Mouse (Mus musculus): ENCODE results near the gene Podn.
"Not testable (repeated sequence)": the region's sequence is repeated elsewhere in the genome, so short reads cannot be mapped to it uniquely, and the experiment has no call there.

The Podn gene

DNA sequence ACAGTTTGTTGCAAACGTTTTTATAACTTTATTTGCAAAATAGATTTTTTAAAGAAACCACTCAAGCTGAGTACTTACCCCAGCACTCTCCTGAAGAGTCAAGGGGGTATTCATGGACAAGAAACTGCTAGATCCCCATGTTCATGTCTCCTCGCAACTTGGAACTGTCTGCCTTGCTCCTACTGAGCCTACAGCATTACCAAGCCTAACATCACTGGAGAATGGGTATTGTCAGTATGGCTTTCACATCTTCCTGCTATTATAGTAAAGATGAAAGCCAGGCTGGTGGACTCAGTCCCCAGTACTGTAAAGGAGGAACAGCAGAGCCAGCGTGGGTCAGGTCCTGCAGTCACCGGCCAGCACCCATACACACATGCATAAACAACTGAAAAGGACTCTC, at the start of gene Podn:
Podn (minus strand) TSS at position 101 of the 400 bp plus-strand sequence.
- DNase-seq (ENCODE audit: low spot score), result no peak

DNA sequence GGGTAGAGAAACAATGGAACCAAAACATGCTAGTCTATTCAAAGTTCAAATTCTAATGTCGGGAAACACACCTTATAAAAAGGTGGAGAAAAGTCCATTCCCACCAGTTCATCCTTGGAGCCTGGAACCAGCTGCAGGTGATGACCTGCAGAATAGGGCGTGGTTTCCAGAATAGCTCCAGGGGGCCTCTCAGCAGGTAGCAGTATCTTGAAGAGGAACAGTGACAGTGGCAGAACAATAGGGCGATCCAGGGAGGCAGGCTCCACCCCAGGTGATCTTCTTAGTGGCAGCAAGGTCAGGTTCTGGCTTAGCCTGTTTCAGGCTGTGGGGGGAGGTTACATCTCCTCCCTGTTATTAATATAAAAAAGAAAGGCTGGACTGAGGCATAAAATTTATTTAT, 49.3 kb upstream of the Podn start:
- DNase-seq (ENCODE audit: low spot score), result not testable (repeated sequence)

DNA sequence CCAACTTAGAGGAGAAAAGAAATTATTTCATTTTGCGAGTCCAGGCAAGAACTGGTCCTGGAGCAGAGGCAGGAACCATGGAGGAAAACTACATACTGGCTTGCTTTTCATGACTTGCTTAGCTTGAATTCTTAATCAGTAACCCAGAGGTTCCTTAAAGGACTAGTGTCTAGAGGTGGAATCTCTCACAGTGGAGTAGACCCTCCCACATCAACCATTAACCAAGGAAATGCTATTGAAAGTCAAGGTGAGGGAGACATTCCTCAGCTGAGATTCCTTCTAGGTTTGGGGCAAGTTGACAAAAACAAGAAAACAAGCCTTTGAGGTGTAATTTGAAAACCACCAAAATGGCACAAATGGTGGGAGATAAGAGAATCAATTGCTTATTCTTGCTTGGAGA, 48.6 kb upstream of the Podn start, which contains the start of gene Scp2:
Scp2 (minus strand) TSS at position 119 of the 400 bp plus-strand sequence.
- no peak for DNase-seq (ENCODE audit: low spot score)

DNA sequence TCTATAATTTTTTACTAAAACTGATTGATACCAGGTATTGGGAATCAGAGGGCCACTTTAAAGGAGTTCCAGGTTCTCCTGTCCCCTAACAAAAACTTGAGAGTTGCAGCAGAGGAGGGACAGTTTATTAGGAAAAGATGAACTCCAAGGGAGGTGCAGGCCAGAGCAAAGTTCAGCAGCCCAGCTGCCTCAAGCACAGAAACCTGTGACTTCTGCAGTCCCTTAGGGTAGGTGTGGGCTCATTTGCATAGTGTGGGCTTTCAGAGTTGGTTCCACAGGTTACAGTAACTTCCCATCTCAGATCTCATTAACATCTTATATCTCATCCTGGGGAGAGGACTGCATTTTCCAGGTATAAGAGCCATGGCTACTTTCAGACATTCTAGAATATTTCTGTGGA, 47.5 kb upstream of the Podn start:
- no peak for DNase-seq (ENCODE audit: low spot score)

DNA sequence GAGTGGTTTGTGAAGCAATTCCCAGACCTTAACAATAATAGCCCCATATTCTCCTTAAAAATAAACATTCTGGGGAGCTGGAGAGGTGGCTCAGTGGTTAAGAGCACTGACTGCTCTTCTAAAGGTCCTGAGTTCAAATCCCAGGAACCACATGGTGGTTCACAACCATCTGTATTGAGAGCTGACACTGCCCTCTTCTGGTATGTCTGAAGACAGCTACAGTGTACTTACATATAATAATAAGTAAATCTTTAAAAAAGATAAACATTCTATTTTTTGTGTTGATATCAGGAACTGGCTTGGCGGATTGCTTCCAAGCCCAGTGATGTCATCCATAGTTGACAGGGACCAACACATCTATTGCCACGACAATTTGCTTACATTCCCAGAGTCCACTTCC, 46.9 kb upstream of the Podn start:
- not testable (repeated sequence) for DNase-seq (ENCODE audit: low spot score)

DNA sequence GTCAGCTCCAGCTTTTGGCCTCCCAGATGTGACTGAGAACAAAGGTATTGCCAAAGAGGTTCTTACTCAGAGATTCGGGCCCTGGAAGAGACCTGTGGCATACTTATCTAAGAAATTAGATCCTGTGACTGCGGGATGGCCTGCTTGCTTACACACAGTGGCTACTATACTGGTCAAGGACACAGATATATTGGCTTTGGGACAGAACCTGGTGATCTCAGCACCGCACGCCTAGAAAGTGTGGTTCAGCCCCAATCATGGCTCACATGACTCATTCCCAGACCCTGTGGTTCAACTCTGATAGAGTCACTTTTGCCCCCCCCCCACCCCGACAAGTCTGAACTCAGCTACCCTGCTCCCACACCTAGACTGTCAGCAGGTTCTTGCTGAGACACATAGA, 40.7 kb upstream of the Podn start:
- DNase-seq (ENCODE audit: low spot score), result no peak

DNA sequence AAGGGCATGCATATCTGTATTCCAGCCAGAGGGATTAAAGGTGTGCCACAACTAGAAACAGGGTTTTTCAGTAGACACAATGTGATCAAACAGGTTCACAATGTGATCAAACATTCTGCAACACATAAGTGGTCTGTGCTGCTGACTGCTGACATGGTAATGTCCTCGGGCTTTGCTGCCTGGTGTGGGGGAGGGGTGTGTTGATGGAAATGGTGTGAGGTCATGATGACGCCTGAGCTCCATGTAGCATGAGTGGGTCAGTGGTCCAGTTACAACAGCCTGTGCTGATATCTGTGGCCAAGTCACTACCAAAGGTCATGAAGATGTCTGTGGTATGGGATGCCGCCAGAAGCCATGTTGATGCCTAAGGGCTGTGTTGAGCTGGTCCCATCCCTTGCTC, 34.2 kb upstream of the Podn start:
- DNase-seq (ENCODE audit: low spot score), result no peak

DNA sequence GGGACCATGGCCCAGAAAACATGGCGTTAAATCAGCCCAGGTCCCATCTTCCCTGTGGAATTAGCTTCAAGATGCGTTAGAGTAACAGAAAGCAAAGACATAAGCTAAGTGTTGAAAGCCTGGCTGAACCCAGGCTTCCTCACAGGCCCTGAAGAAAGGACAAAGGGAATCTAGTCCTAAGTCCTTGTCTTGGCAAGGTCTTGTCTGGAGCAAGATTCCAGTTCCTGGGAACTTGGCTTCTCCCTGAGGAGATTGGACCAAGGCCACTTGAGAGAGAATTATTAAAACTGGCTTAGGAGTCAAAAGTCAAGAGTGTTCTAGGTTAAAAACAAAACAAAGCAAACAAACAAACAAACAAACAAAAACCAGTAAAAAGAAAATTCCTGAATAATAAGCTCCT, 32.1 kb upstream of the Podn start:
- DNase-seq (ENCODE audit: low spot score), result peak; percentile 89

DNA sequence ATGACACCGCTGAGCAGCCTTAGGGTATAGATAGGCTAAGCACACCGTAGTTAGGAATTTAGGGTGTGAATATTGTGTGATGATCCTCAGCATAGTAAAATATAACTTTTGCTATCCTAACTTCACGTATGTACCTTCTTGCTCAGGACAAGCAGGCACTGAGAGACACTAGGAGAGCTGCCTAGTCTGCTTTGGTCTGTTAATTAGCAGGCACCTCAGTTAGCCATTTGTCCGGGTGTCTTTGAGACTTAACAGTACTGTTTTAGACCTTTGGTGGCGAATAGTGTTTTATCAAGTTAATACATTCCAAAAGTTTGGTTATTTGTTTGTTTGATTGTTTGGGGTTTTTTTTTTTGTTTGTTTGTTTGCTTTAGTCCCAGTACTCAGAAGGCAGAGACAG, 31.3 kb upstream of the Podn start:
- no peak for DNase-seq (ENCODE audit: low spot score)

DNA sequence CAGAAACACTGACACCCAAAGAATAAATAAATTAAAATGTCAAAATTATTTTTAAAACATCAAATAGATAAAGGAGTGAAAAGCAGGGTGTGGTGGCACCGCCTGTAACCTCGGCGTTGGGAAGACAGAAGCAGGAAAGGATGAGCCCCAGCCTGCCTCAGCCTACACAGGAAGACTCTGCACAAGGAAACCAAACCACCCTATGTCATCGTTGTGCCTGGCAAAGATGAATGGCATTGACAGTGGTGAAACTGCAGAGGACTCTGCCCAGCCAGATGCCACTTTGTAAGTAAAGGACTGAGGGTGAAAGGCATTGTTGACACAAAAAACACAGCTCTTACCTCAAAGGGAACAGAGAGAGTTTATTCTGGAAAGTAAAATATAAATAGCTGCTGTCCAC, 30.0 kb upstream of the Podn start:
- peak; percentile 55 for DNase-seq (ENCODE audit: low spot score)

DNA sequence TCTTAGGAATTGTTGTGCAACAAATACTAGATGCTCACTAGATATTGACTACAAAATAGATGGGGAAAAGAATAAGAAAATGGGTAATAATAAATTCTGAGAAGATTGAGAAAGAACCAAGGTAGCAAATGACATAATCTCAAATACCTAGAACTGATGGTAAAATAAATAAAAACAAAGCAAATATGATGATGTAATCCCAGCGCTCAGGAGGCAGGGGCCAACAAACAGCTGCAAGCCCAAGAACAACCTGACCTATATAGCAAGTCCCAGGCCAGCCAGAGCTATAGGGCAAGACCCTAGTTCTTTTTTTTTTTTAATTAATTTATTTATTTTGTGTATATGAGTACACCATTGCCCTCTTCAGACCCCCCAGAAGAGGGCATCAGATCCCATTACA, 27.9 kb upstream of the Podn start:
- no peak for DNase-seq (ENCODE audit: low spot score)

DNA sequence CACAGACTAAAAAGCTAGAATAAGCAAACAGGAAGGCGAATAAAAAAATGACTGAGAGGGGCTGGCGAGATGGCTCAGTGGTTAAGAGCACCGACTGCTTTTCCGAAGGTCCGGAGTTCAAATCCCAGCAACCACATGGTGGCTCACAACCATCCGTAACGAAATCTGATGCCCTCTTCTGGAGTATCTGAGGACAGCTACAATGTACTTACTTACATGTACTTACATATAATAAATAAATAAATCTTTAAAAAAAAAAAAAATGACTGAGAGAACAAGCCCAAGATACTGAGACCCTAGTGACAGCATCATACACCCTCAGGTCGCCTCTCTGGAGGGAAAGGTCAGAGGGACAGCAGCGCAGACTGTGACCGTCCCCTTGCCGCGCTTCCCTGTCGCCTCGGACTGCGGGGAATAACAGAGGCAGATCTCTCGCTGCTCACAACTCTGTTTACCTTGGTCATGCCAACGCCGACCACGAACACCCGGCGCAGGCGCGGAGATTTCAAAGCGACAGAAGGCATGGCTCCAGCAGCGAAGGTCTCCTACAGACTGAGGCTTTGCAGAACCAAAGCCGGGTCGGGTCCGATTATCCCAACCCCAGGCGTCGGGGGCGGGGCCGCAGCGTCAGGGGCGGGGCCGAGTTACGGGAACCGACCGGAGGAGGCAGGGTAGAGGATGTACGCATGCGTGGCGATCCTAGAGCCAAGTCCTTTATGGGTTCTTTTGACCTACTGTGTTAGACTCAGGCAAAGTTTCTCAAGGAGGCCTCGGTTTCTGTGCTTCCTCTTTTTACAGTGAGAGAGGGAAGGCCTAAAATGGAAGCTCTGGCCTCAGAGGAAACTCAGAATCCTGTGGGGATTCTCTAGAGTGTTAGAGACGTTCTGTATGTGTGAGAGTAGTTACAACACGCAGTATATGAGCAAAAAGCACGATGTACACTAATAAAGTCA, 22.0 kb upstream of the Podn start:
- peak; percentile 97 for DNase-seq (ENCODE audit: low spot score)

DNA sequence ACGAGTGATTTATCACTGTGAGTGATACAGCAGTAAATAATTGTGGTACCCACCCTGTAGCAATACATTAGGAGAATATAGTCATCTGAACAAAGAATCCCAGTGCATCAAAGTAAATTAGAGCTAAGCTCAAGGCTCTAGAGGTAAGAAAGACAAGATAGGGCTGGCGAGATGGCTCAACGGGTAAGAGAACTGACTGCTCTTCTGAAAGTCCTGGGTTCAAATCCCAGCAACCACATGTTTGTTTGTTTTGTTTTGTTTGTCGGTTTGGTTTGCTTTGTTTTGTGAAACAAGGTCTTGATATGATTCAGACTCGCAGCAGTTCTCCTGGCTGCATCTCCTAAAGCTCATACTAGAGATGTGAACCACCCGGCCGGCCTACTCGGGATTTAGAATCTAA, 21.2 kb upstream of the Podn start:
- DNase-seq (ENCODE audit: low spot score), result no peak

DNA sequence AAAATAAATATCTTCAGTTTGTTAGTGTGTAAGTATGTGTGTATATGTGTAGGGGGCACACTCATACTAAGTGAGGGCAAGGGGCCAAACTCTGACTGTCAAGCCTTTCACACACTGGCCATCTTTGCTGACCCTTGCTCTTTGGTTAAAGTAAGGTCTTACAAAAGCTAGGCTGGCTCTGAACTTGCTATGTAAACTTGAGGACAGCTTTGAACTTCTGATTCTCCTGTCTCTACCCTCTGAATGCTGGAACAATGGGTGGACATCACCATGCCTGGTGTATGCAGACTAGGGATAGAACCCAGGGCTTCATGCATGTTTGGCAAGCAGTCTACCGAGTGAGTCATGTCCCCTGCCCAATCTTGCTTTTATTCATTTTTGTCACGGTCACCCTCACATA, 20.2 kb upstream of the Podn start:
- DNase-seq (ENCODE audit: low spot score), result peak; percentile 41

DNA sequence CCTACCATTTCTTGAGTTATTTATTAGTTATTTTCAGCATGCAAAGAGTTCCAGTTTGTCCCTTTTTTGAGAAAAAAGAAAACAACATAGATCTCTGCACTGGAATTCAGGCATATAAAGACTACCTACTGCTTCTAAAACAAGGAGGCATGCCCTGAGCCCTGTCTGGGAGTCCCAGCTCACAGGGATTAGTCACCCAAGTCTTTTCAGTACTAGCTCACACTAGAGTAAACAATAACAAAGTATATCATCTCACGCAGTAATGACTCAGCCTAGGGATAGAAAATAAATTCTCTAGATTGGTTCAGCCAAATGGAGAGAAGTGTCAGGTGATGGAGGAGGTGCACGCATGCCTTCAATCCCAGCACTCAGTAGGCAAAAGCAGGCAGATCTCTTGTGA, 14.5 kb upstream of the Podn start:
- DNase-seq (ENCODE audit: low spot score), result no peak

DNA sequence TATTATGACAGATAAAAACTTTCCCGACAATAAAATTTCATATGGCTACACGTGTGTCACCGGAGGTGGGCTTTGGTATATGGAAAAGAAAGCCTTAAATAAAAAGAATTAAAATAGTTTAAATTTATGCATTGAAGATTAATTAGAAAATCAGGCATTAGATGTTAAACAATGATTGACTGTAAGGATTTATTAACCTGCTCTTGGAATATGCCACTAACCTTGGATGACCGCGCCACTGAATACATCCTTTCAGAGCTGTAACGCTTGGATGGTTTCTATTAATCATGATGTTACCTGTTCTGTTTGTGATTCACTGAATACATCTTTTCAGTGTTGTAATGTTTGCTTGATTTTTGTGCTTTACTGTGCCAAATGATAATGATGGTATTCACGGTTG, 13.5 kb upstream of the Podn start:
- no peak for DNase-seq (ENCODE audit: low spot score)

DNA sequence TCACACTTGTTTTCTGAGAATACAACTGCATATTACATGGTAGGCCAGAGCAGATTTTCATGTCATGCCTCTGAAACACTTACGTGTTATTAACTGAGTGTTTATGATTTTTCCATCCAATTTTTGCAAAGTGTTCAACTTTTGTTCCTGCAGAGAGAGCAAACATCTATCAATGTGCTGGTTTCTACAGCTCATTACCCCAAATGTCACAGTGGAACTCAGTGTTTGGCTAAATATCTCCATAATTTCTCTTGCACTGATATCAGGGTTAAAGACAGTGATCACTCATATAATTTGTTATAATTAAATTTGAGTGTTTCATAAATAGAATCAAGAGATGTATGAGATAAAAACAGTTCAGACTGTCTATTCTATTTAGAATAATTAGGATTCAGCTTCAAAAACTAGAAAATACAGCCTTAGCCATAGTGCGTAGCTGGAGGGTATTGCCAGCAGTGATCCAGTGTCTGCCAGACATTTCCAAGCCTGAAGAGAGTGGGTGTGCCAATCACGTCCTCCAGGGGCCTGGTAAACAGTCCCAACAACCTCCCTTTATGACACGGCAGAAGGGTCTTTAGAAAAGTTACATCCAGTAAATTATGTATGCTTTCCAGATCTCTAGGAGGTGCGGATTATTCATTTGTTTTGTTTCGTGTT, 3.4 kb downstream of the Podn start:
- DNase-seq (ENCODE audit: low spot score), result no peak

DNA sequence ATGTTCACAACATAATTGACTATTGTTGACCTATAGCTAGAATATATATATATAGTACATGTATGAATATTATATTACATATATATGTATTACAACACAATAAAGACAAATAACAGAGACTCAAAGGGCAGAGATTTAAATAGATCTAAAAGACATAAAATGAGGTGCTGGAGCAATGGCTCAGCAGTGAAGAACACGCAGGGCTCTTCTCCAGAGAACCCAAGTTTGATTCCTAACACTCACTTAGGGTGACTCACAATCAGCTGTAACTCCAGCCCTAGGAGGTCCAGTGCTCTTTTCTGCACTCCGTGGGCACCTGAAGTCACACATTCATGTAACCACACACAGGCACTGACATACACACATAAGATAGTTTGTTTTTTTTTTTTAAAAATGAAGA, 12.3 kb downstream of the Podn start:
- DNase-seq (ENCODE audit: low spot score), result no peak

DNA sequence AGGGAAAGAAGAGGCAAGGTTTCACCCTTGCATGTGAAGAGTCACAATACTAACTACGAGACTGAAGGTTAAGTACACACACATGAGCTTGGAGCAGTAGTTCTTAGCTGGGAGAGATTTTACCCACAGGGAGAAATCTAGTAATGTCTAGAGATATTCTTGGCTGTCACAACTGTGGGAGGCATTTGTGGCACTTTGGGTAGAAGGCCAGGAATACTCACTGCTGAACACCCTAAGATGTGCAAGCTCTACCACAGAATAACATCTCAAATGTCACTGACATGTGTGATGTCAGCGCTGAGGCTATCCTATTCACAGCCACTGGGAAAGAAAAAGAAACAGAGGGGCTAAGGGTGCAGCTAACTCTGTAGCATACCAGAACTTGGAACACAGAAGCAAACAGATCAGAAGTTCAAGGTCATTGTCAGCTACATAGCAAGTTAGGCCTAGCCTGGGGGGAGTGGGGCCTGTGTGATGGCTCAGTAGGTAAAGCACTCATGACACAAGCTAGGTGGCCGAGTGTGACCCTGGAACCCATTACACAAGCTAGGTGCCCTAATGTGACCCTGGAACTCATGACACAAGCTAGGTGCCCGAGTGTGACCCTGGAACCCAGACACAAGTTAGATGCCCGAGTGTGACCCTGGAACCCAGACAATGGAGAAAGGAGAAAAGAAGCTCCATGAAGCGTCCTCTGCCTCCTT, 13.1 kb downstream of the Podn start:
- DNase-seq (ENCODE audit: low spot score), result no peak

DNA sequence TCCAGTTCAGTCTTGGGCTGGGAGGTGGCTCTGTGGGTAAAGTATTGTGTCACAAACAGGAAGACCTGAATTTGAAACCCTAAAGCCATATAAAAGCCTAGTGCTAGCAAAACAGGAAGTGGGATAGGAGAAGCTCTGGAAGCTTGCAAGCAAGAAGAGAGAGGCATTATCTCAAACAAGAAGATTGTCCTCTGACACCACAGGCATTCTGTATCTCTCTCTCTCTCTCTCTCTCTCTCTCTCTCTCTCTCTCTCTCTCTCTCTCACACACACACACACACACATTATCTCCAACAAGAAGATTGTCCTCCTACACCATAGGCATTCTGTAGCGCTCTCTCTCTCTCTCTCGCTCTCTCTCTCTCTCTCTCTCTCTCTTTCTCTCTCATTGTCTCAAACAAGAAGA, 13.8 kb downstream of the Podn start:
- DNase-seq (ENCODE audit: low spot score), result no peak

DNA sequence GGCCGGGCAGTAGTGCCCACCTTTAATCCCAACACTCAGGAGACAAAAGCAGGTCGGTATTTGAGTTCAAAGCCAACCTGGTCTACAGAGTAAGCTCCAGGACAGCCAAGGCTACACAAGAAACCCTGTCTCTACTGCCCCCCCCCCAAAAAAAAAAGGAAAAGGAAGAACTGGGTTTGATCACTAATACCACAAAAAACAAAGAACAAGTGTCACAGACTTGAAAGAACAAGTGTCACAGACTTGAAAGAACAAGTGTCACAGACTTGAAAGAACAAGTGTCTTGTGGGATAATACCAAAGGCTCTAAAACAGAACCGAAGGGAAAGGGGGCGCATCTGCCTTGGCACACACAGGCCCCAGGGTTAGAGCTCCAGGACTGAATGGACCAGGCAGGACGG, 15.4 kb downstream of the Podn start:
- no peak for DNase-seq (ENCODE audit: low spot score)

DNA sequence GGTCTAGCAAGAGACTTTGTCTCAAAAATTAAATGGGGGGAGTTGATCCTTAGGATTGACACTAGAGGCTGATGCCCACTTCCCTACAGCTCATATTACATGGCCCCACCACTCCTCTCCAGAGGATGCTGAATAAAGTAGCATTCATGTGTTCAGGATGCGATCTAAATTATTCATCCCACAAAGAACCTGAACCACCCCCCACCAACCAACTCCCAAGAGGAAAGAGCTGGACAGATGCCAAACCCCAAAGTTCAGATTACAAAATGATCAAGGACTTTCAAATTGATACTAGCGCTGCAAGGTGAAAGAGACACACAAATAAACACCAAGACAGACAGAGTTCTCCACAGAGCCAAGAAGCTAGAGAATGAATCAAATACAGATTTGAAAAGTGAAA, 16.5 kb downstream of the Podn start:
- no peak for DNase-seq (ENCODE audit: low spot score)

DNA sequence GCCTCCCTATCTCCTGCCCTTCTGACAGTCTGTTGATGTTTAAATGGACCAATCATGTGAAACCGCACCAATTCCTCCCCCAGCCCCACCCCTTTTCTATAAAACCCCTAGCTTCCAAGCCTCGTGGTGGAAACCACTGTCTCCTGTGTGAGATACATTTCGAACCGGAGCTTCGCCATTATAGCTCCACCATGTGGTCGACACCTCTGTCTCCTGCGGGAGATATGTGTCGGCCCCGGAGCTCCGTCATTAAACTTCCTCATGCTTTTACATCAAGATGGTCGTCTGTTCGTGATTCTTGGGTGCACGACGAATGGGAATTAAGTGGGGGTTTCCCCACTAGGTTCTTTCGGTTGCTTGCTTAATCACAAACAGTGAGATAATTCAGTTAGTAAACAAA, 17.1 kb downstream of the Podn start:
- DNase-seq (ENCODE audit: low spot score), result not testable (repeated sequence)

Data from adipocyte (in vitro differentiated cells).